Mouse (Mus musculus) hindbrain, embryonic 16.5 days (tissue): ENCODE results near the gene Ttc21a. TPM values are rescaled to one million over a fixed set of nuclear protein-coding genes. Genes with fewer than 3 reads are reported as not detected.

Source experiments
- ATAC-seq: fragments of 200-750 bp; cut with Nextera tagmentation; 2 replicates; pipeline ENCODE4 v1.8.0; 2017; ENCODE audit warnings: moderate TSS enrichment, moderate library complexity
- H3K27ac ChIP-seq: fragments of 300-500 bp; sonication (generic); 2 replicates; pipeline ENCODE4 v1.5.1; 2014; ENCODE audit warnings: low read depth, mild to moderate bottlenecking, control low read depth, low read length, moderate library complexity
- H3K27me3 ChIP-seq: fragments of 300-500 bp; sonication (generic); replicated peaks from 2 replicates; pipeline ENCODE4 v1.6.1; 2014; ENCODE audit warnings: low read length; ENCODE audit not compliant: control insufficient read depth, insufficient read depth
- H3K36me3 ChIP-seq: fragments of 300-500 bp; sonication (generic); 2 replicates; pipeline ENCODE4 v1.6.1; 2014; ENCODE audit warnings: mild to moderate bottlenecking, low read length, moderate library complexity, mixed read lengths; ENCODE audit not compliant: control insufficient read depth, insufficient read depth
- H3K4me1 ChIP-seq: fragments of 300-500 bp; sonication (generic); 2 replicates; pipeline ENCODE4 v1.6.1; 2014; ENCODE audit warnings: low read depth, low read length; ENCODE audit not compliant: control insufficient read depth, insufficient read depth
- H3K4me2 ChIP-seq: fragments of 300-500 bp; sonication (generic); 2 replicates; pipeline ENCODE4 v1.6.1; 2014; ENCODE audit warnings: mild to moderate bottlenecking, low read length, control low read depth, moderate library complexity
- H3K4me3 ChIP-seq: fragments of 300-500 bp; sonication (generic); 2 replicates; pipeline ENCODE4 v1.5.1; 2014; ENCODE audit warnings: mild to moderate bottlenecking, low read length, control low read depth, moderate library complexity
- H3K9ac ChIP-seq: fragments of 300-500 bp; sonication (generic); 2 replicates; pipeline ENCODE4 v1.6.1; 2014; ENCODE audit warnings: low read depth, mild to moderate bottlenecking, control low read depth, low read length, moderate library complexity
- H3K9me3 ChIP-seq: fragments of 300-500 bp; sonication (generic); 2 replicates; pipeline ENCODE4 v1.6.1; 2014; ENCODE audit warnings: mild to moderate bottlenecking, low read length, moderate library complexity; ENCODE audit not compliant: control insufficient read depth
- WGBS: fragments of 180-500 bp; shearing (Covaris S2); extraction: QIAGEN DNeasy Blood & Tissue Kit; methylation state at CpG from one replicate; pipeline ENCODE4 v1.1.7; 2014; 5-methylcytosine and 5-hydroxymethylcytosine counted together
- polyA plus RNA-seq: library from polyadenylated mRNA; unstranded; fragments of >200 nt; fragmentation: Nextera tagmentation; extraction: Ambion mirVana; gene quantifications from 2 replicates; pipeline ENCODE4 v1.2.1, GENCODE M21; 2015

Gene Ttc21a
- polyA plus RNA-seq, 1 experiment from 2014 or later = 1.1 TPM

DNA sequence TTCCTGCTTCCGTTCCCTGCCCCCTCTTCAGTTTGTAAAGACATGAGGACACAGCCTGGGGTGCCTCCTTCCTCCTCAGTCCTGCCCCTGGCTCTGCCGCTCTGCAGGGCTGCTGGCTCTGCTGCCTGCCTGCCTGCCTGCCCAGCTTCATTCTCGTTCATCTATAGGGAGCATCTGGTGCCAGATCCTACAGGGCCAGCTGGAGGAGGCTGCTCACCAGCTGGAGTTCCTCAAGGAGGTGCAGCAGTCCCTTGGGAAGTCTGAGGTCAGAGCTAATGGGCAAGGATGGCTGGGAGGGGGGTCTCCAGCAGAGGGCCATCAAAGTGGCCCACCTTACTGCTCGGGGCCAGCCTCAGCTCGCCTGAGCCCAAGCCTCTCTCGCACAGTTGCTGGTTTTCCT is 13.0 kb downstream of the Ttc21a start:
- Histone ChIP-seq H3K4me3 (no peak overlapping the region), H3K36me3 (no peaks in the 10 kb centered on the region), H3K4me2 (no peak overlapping the region), H3K4me1 (no peaks in the 10 kb centered on the region; the same call in 1 of the 2 replicates), H3K9me3 (no peaks in the 10 kb centered on the region), H3K27me3 (no peaks in the 10 kb centered on the region), H3K9ac (no peak overlapping the region), H3K27ac (no peak overlapping the region)
- 38% methylated on average over 6 of the region's 6 CpGs for WGBS
- no peak for ATAC-seq

DNA sequence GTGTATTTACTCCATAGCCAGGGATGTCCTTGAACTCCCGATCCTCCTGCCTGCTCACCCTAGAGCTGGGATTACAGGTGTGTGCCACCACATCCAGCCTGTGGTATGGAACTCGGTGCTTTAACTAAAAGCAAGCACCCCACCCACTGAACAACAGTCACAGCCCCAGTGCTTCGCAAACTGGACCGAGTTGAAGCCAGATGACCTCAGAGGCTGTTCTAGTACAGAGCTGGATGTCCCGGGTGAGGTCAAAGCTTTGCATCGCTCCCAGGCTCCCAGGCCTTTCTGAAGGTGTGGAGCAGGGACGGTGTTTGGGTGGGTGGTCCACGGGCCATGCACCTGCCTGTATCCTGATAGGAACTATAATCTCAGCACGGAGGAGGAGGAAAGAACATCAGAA is 14.0 kb downstream of the Ttc21a start:
- Histone ChIP-seq H3K4me3 (no peak overlapping the region), H3K4me2 (no peak overlapping the region), H3K36me3 (no peaks in the 10 kb centered on the region), H3K27me3 (no peaks in the 10 kb centered on the region), H3K4me1 (no peaks in the 10 kb centered on the region; the same call in 1 of the 2 replicates), H3K9me3 (no peaks in the 10 kb centered on the region), H3K27ac (no peak overlapping the region), H3K9ac (no peak overlapping the region)
- WGBS = 87% methylated on average over 9 of the region's 9 CpGs
- ATAC-seq = no peak

DNA sequence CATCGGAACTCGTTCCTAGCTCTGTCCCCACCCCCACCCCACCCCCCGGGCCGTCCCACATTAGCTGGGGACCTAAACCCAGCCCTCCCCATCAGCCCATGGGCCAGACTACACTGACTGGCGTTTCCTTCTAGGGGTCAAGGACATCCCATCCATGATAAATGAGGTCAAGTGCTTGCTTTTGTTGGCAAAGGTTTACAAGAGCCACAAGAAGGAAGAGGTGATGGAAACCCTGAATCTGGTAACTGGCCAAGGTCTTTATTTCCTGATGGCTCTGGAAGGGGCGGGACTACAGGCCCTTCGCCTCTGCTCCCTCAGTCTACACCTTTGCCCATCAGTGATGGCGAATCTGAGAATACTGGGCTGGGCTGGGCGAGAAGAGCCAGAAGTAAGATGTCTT is 21.4 kb downstream of the Ttc21a start:
- no peaks in the 10 kb centered on the region for H3K36me3 ChIP-seq
- no peak overlapping the region for H3K27ac ChIP-seq
- no peak overlapping the region for H3K4me3 ChIP-seq
- no peaks in the 10 kb centered on the region for H3K4me1 ChIP-seq
- H3K4me2 ChIP-seq = no peak overlapping the region
- ATAC-seq = no peak
- WGBS = 91% methylated on average over 9 of the region's 9 CpGs
- H3K9me3 ChIP-seq = no peaks in the 10 kb centered on the region
- no peaks in the 10 kb centered on the region; the same call in 1 of the 2 replicates for H3K27me3 ChIP-seq
- H3K9ac ChIP-seq = no peak overlapping the region

DNA sequence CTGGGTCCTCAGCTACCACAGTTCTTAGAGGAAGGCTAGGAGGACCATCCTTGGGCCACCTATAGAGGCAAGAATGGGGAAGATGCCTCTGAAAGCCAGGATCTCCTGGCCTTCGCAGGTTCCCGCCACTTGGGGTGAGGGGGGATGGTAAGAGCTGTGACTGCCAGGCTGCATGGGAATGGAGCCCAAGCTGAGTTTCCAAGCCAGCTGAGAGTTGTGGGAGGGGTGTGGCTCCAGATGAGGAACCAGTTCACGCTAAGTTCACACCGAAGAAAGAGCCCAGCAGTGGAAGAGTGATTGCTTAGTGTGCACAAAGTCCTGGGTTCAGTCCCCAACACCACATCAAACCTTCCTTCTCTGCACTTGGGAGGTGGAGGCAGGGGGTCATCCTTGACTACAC is 24.8 kb downstream of the Ttc21a start:
- ATAC-seq = no peak
- no peaks in the 10 kb centered on the region for H3K4me1 ChIP-seq
- H3K9ac ChIP-seq = no peak overlapping the region
- H3K9me3 ChIP-seq = no peaks in the 10 kb centered on the region
- H3K36me3 ChIP-seq = no peaks in the 10 kb centered on the region
- H3K4me3 ChIP-seq = no peak overlapping the region
- H3K4me2 ChIP-seq = no peak overlapping the region
- H3K27ac ChIP-seq = no peak overlapping the region
- 84% methylated on average over 4 of the region's 4 CpGs for WGBS
- H3K27me3 ChIP-seq = no peaks in the 10 kb centered on the region; the same call in 1 of the 2 replicates

DNA sequence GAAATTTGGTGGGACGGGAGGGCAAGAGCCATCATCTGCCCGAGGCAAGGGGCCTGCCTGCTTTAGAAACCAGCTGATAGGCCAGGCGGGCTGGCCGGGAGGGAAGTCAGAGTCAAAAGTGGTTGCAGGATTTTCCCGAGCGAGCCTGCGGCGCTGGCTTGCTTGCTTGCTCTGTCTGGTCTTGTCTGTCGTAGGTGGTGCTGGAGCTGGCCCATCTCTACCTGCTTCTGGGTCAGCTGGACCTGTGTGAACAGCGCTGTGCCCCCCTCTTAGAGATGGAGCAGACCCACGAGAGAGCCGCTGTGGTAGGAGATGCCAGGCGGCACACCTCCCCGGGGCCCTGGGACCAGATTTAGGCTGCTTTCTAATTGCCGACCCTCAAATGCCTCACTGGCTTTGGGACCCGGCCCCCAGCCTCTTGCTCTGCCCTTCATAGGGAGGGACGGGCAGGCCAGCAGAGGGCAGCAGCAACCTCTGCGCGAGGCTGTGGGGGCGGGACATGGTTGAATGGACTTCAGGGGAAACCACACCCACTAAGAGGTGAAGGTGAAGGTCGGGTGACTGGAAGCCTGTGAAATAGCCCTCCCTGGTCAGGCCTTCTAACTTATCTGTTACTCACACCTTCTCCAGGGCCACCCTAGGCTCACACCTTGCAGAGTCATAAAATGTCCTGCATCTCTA is 25.7 kb downstream of the Ttc21a start:
- Histone ChIP-seq H3K36me3 (no peaks in the 10 kb centered on the region), H3K27me3 (no peaks in the 10 kb centered on the region; the same call in 1 of the 2 replicates), H3K4me3 (no peak overlapping the region), H3K9me3 (no peaks in the 10 kb centered on the region), H3K4me1 (no peaks in the 10 kb centered on the region), H3K9ac (peak overlapping the region; percentile 41; the same call in 1 of the 2 replicates), H3K4me2 (peak overlapping the region; percentile 29), H3K27ac (no peak overlapping the region)
- WGBS = 19% methylated on average over 20 of the region's 21 CpGs
- no peak; the same call in 1 of the 2 replicates for ATAC-seq

DNA sequence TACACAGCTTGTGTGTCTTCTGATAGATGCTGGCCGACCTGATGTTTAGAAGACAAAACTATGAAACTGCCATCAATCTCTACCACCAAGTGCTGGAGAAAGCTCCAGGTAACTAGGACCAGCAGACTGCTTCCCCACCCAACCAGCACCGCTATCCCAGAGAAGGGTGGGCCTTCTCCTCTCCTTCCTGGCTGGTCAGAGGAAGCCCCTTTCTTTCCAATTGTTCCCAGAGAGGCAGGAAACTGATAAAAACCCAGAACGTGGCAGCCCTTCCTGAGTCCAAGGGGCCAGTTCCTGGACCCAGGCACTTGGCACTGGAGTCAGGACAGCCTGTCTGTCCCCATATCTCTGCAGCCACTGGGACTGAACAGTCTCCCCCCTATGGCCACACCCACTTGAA is 26.8 kb downstream of the Ttc21a start:
- ATAC-seq = no peak
- 80% methylated on average over 3 of the region's 3 CpGs for WGBS
- no peaks in the 10 kb centered on the region for H3K4me1 ChIP-seq
- no peak overlapping the region for H3K4me3 ChIP-seq
- H3K9ac ChIP-seq = no peak overlapping the region
- no peaks in the 10 kb centered on the region; the same call in 1 of the 2 replicates for H3K27me3 ChIP-seq
- H3K9me3 ChIP-seq = no peaks in the 10 kb centered on the region
- H3K36me3 ChIP-seq = no peaks in the 10 kb centered on the region
- H3K4me2 ChIP-seq = no peak overlapping the region
- H3K27ac ChIP-seq = no peak overlapping the region

DNA sequence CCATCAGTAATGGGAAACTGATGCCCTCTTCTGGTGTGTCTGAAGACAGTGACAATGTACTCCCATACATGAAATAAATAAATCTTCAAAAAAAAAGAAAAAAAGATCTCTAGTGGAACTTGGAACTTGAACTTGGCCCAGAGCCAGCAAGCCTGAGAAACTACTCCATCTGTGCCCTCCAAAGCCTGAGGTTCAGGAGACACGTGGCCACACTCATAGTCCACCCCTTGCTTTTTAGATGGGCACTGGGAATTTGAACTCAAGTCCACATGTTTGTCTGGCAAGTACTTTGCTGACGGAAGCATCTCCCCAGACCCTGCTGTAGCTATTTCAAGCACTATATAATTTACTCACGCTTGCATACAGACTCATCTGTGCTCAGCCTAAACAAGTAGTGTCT is 27.8 kb downstream of the Ttc21a start:
- ATAC-seq = no peak
- Histone ChIP-seq H3K27ac (no peak overlapping the region), H3K4me2 (no peak overlapping the region), H3K4me1 (no peaks in the 10 kb centered on the region), H3K9me3 (no peaks in the 10 kb centered on the region), H3K36me3 (no peaks in the 10 kb centered on the region), H3K4me3 (no peak overlapping the region), H3K9ac (no peak overlapping the region), H3K27me3 (no peaks in the 10 kb centered on the region; the same call in 1 of the 2 replicates)
- WGBS = 74% methylated on average over 3 of the region's 3 CpGs

DNA sequence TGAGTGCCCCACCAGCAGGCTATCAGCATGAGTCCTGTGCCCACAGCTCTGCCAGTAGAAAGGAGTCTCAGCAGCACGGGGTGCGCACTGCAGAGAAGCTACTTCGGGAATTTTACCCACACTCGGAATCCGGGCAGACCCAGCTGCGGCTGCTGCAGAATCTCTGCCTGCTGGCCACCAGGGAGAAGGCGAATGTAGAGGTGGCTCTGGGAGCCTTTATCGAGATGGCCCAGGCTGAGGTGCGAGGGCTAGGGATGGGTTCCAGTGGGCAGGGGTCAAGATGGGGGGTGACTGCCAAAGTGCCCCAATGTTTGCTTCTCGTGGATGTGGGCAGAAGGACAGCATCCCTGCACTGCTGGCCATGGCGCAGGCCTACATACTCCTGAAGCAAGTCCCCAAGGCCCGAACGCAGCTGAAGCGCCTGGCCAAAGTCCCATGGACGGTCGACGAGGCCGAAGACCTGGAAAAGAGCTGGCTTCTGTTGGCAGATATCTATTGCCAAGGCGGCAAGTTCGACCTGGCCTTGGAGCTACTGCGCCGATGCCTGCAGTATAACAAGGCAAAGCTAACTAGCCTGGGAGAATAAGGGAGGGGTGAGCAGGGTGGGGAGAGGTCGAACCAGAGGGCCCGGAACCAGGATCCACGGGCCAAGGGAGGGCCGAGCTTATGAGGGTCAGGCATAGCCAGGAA is 29.0 kb downstream of the Ttc21a start:
- Histone ChIP-seq H3K4me3 (no peak overlapping the region), H3K4me1 (peaks cover 11% of the 10 kb centered on the region), H3K27me3 (no peaks in the 10 kb centered on the region; the same call in 1 of the 2 replicates), H3K9ac (no peak overlapping the region), H3K36me3 (no peaks in the 10 kb centered on the region), H3K27ac (no peak overlapping the region), H3K9me3 (no peaks in the 10 kb centered on the region), H3K4me2 (no peak overlapping the region)
- WGBS = 81% methylated on average over 26 of the region's 26 CpGs
- no peak for ATAC-seq

DNA sequence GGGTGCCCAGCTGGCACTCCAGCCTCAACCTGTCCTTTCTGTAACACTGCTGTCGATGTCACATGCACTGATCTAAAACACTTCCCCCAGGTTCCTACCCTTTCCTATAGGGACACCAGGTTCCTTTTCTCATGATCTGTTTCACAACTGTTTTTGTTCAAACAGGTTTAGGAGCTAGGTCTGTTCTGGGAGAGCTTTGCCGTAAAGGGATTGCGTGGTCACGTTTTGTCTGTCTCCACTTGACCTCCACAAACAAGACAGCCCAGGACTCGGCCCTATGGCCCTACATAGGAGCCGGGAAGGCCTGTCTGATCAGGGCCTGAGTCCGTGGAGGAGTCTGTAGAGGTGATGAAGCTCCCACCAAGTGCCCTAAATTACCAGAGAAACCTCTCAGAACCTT is 32.4 kb downstream of the Ttc21a start:
- Histone ChIP-seq H3K4me1 (peaks cover 11% of the 10 kb centered on the region), H3K4me3 (no peak overlapping the region), H3K4me2 (no peak overlapping the region), H3K27me3 (no peaks in the 10 kb centered on the region), H3K9me3 (no peaks in the 10 kb centered on the region), H3K9ac (no peak overlapping the region), H3K36me3 (no peaks in the 10 kb centered on the region), H3K27ac (no peak overlapping the region)
- no peak for ATAC-seq
- 80% methylated on average over 7 of the region's 7 CpGs for WGBS
